Mouse (Mus musculus) liver, adult 2 months (tissue): ENCODE measurements around the gene Gcsam. TPM values are rescaled to one million over a fixed set of nuclear protein-coding genes. Genes with fewer than 3 reads are reported as not detected.

Source experiments
- DNase-seq: peaks from one replicate; pipeline ENCODE4 v3.0.0-alpha.2; 2011; ENCODE audit warnings: low read depth, low spot score; ENCODE audit errors: extremely low read depth
- H3K27ac ChIP-seq: fragments of 200-500 bp; replicated peaks from 2 replicates; pipeline ENCODE4 v1.5.1; 2012; ENCODE audit warnings: low read depth, mild to moderate bottlenecking, control low read depth, inconsistent platforms, low read length; ENCODE audit not compliant: insufficient read depth
- H3K27me3 ChIP-seq: fragments of 200-500 bp; 2 replicates; pipeline ENCODE4 v1.6.1; 2012; ENCODE audit warnings: mild to moderate bottlenecking, moderate library complexity, low read length, inconsistent platforms; ENCODE audit not compliant: control insufficient read depth, insufficient read depth
- H3K36me3 ChIP-seq: fragments of 200-500 bp; 2 replicates; pipeline ENCODE4 v1.6.1; 2012; ENCODE audit warnings: low read length, inconsistent platforms; ENCODE audit not compliant: control insufficient read depth, insufficient read depth
- H3K4me1 ChIP-seq: fragments of 200-500 bp; 2 replicates; pipeline ENCODE4 v1.6.1; 2011; ENCODE audit warnings: low read length; ENCODE audit not compliant: control insufficient read depth, insufficient read depth
- H3K4me3 ChIP-seq: fragments of 200-500 bp; 2 replicates; pipeline ENCODE4 v1.5.1; 2011; ENCODE audit warnings: low read depth, mild to moderate bottlenecking, control low read depth, low read length, moderate library complexity; ENCODE audit not compliant: insufficient read depth
- H3K79me2 ChIP-seq: fragments of 200-500 bp; 2 replicates; pipeline ENCODE4 v1.6.1; 2012; ENCODE audit warnings: inconsistent platforms, mild to moderate bottlenecking, low read length, moderate library complexity; ENCODE audit not compliant: control insufficient read depth, insufficient read depth
- H3K9ac ChIP-seq: fragments of 200-500 bp; 2 replicates; pipeline ENCODE4 v1.6.1; 2012; ENCODE audit warnings: low read depth, mild to moderate bottlenecking, control low read depth, inconsistent platforms, low read length
- CTCF ChIP-seq: fragments of 200-500 bp; IDR thresholded peaks from 2 replicates; pipeline ENCODE4 v1.5.1; 2011; ENCODE audit warnings: low read depth, low read length, control low read depth
- POLR2A ChIP-seq: fragments of 200-500 bp; IDR thresholded peaks from 2 replicates; pipeline ENCODE4 v1.6.1; 2011; ENCODE audit warnings: low read length, control low read depth; ENCODE audit not compliant: insufficient read depth; ENCODE audit errors: extremely low read depth
- WGBS: fragments of 180-500 bp; shearing (Covaris S2); methylation state at CpG from one replicate; pipeline ENCODE4 v1.1.7; 2018; 5-methylcytosine and 5-hydroxymethylcytosine counted together
- polyA plus RNA-seq: library from polyadenylated mRNA; depleted of rRNA; stranded (reverse); fragments of >200 nt; gene quantifications from 2 replicates; pipeline ENCODE4 v1.2.3, GENCODE M21; 2012
- total RNA-seq: library from RNA; depleted of rRNA; stranded (reverse); fragments of >200 nt; gene quantifications from 2 replicates; pipeline ENCODE4 v1.2.3, GENCODE M21; 2014

Gene Gcsam
- total and polyA plus RNA-seq, 2 experiments = 0.09 to 0.15 TPM

GRCm38 (mm10) chr16:45653009-45653933 is 43.1 kb downstream of the Gcsam start:
- no peak overlapping the region for H3K27ac ChIP-seq
- no peaks in the 10 kb centered on the region for H3K36me3 ChIP-seq
- no peaks in the 10 kb centered on the region for H3K79me2 ChIP-seq
- no peak for TF ChIP-seq POLR2A
- no peak for TF ChIP-seq CTCF
- no peak for DNase-seq
- no peak overlapping the region for H3K9ac ChIP-seq
- WGBS = 27% methylated on average over 17 of the region's 17 CpGs
- H3K4me1 ChIP-seq = peaks cover 6% of the 10 kb centered on the region; the same call in 1 of the 2 replicates
- H3K27me3 ChIP-seq = no peaks in the 10 kb centered on the region
- H3K4me3 ChIP-seq = peak overlapping the region; percentile 47; the same call in 1 of the 2 replicates

- no peak for DNase-seq
- Histone ChIP-seq H3K27ac (no peak within 1 kb of the TSS), H3K36me3 (no peaks in the 10 kb centered on the region), H3K27me3 (no peaks in the 10 kb centered on the region), H3K9ac (no peak within 1 kb of the TSS), H3K4me1 (peaks cover 6% of the 10 kb centered on the region; the same call in 1 of the 2 replicates), H3K4me3 (peak within 1 kb of the TSS; percentile 47; the same call in 1 of the 2 replicates), H3K79me2 (no peaks in the 10 kb centered on the region)
- 14% methylated on average over 20 of the region's 20 CpGs for WGBS
- TF ChIP-seq CTCF = no peak
These were observed 43.8 kb downstream of the Gcsam start, which contains the start of gene BC016579 for GRCm38 (mm10) chr16:45653934-45654332. Gene BC016579 (minus strand): TSS chr16:45654068.

- no peaks in the 10 kb centered on the region for H3K79me2 ChIP-seq
- H3K4me3 ChIP-seq = no peak overlapping the region
- 87% methylated on average over 9 of the region's 9 CpGs for WGBS
- no peaks in the 10 kb centered on the region for H3K27me3 ChIP-seq
- H3K36me3 ChIP-seq = no peaks in the 10 kb centered on the region
- H3K4me1 ChIP-seq = peaks cover 6% of the 10 kb centered on the region; the same call in 1 of the 2 replicates
- H3K27ac ChIP-seq = no peak overlapping the region
- H3K9ac ChIP-seq = no peak overlapping the region
- no peak for DNase-seq
- TF ChIP-seq POLR2A (no peak), CTCF (no peak)
These were observed 44.3 kb downstream of the Gcsam start for GRCm38 (mm10) chr16:45654465-45654864.

GRCm38 (mm10) chr16:45657574-45658159 is 47.5 kb downstream of the Gcsam start:
- 90% methylated on average over 12 of the region's 12 CpGs for WGBS

GRCm38 (mm10) chr16:45658248-45658647 is 48.1 kb downstream of the Gcsam start:
- 97% methylated on average over 1 of the region's 1 CpGs for WGBS

More at GRCm38 (mm10) chr16:45657574-45658159, 47.5 kb downstream of the Gcsam start:
- Histone ChIP-seq H3K27ac (no peak overlapping the region), H3K79me2 (no peaks in the 10 kb centered on the region), H3K36me3 (no peaks in the 10 kb centered on the region), H3K4me3 (no peak overlapping the region), H3K4me1 (peaks cover 6% of the 10 kb centered on the region; the same call in 1 of the 2 replicates), H3K9ac (no peak overlapping the region), H3K27me3 (no peaks in the 10 kb centered on the region)
- no peak for TF ChIP-seq CTCF
- no peak for TF ChIP-seq POLR2A
- no peak for DNase-seq

More at GRCm38 (mm10) chr16:45658248-45658647, 48.1 kb downstream of the Gcsam start:
- Histone ChIP-seq H3K79me2 (no peaks in the 10 kb centered on the region), H3K36me3 (no peaks in the 10 kb centered on the region), H3K27ac (no peak overlapping the region), H3K4me1 (peaks cover 6% of the 10 kb centered on the region; the same call in 1 of the 2 replicates), H3K9ac (no peak overlapping the region), H3K4me3 (no peak overlapping the region), H3K27me3 (no peaks in the 10 kb centered on the region)
- no peak for DNase-seq
- TF ChIP-seq POLR2A (no peak), CTCF (no peak)
